Mouse (Mus musculus): ENCODE measurements around the gene Apba3.

DNA sequence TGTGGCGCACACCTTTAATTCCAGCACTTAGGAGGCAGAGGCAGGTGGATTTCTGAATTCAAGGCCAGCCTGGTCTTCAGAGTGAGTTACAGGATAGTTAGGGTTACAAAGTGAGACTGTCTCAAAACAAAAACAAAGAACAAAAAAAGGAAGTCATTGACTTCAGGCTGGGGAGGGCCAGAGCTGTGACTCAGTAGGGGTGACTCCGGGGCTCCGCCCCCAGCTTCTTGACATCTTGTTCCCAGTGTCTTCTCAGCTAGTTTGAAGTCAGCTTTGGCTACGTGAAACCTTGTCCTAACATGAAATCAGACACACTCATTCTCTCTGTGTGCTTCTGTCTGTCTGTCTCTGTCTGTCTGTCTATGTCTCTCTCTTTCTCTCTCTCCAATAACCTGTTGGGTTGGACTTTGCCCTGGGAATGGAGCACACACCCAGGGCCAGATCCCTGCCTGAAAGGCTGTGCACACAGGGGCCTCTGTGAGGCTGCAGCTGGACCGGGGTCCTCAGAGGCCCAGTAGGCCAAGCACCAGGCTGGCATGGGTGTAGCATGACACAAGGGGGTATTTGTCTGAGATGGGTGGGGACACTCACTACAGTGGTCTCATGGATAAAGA lies 45.3 kb upstream of the Apba3 start:
- no peak for TF ChIP-seq CTCF (IDR thresholded peaks at IDR 0.05; ENCODE audit: extremely low read depth, insufficient read length, insufficient replicate concordance, low read depth, low read length)
- no peak for TF ChIP-seq POLR2A (IDR thresholded peaks at IDR 0.05; ENCODE audit: low read depth, low read length)

Data from small intestine, adult 2 months (tissue).